Comparison of ENCODE assay signal across 16 mouse cellular contexts in the genomic region with DNA sequence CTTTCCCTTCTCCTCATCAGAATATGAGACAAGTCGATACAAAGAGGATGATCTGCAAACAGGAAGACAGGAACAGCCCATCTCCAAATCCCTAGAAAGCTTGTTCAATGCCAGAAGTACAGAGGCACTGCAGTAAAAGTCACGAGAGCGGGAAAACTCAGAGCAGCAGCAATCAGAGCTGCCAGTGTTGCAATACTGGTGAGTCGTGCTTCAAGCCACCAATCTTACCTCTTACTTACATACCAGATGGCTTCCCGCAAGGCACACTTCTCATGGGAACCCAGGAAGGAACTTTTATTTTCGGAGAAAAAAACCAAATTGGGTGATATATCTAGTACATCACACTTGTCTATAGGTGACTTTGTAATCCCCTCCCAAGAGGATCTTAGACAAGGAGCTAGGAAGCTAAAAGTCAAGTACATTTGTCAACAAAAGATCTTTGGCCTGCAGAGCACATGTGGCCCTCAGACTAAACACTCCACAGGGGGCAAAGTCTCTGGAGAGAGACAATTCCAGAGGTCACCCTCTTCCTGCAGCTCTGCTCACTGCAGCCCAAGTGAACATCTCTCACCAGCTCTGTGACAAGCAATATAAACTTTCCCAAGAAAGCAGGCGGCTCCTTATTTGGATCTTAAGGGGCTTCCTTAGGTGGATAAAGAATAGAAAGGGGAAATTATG. TPM values are rescaled to one million over a fixed set of nuclear protein-coding genes. Genes with fewer than 3 reads are reported as not detected.
DNase-seq lines count a peak whose midpoint lies in the region; ATAC-seq and TF ChIP-seq lines count a peak whose summit lies in the region.
"Had no signal": no experiment of that assay in that cellular context is flagged by ENCODE, and none has a peak within 500 bp of the region (broad histone marks: within the 10 kb centered on the region; RNA-seq: fewer than 3 reads in every experiment).

No protein-coding gene starts in this region.

- no peak overlapping the region for H3K9ac ChIP-seq in lung, embryonic 14.5 days
- H3K9ac ChIP-seq in liver, embryonic 13.5 days: no peak overlapping the region
- H3K9ac ChIP-seq: limb, embryonic 12.5 days; midbrain, embryonic 12.5 days had no signal

- H3K27me3 ChIP-seq in lung, embryonic 14.5 days (ENCODE audit: insufficient read depth, low read length): no peaks in the 10 kb centered on the region
- peaks cover 37% of the 10 kb centered on the region for H3K27me3 ChIP-seq in liver, embryonic 13.5 days
- H3K27me3 ChIP-seq in hindbrain, embryonic 10.5 days (ENCODE audit: insufficient read depth, poor library complexity, severe bottlenecking): no peaks in the 10 kb centered on the region
- H3K27me3 ChIP-seq: heart, embryonic 13.5 days; limb, embryonic 12.5 days had no signal

- TF ChIP-seq CTCF in lung, embryonic 14.5 days (IDR thresholded peaks at IDR 0.05; ENCODE audit: low read depth): peak; percentile 19; the same call in 1 of the 2 replicates

- H3K9me3 ChIP-seq in lung, embryonic 14.5 days (ENCODE audit: low read depth, low read length): no peaks in the 10 kb centered on the region
- H3K9me3 ChIP-seq in liver, embryonic 13.5 days (replicated peaks): no peaks in the 10 kb centered on the region
- H3K9me3 ChIP-seq in hindbrain, embryonic 10.5 days: no peaks in the 10 kb centered on the region
- H3K9me3 ChIP-seq: embryonic facial prominence, embryonic 10.5 days; heart, embryonic 13.5 days; limb, embryonic 12.5 days; midbrain, embryonic 12.5 days had no signal

- 26% methylated on average over 7 of the region's 7 CpGs for WGBS in lung, embryonic 14.5 days
- 50% methylated on average over 7 of the region's 7 CpGs for WGBS in liver, embryonic 13.5 days (ENCODE audit: insufficient replicate concordance)
- 73% methylated on average over 7 of the region's 7 CpGs for WGBS in hindbrain, embryonic 10.5 days

- no peak overlapping the region for H3K4me3 ChIP-seq in lung, embryonic 14.5 days (ENCODE audit: low read depth, low read length)
- no peak overlapping the region for H3K4me3 ChIP-seq in liver, embryonic 13.5 days (replicated peaks)
- no peak overlapping the region for H3K4me3 ChIP-seq in hindbrain, embryonic 10.5 days
- H3K4me3 ChIP-seq: embryonic facial prominence, embryonic 10.5 days; heart, embryonic 13.5 days; limb, embryonic 12.5 days; midbrain, embryonic 12.5 days had no signal

- H3K4me1 ChIP-seq in lung, embryonic 14.5 days (ENCODE audit: insufficient read depth): peaks cover 38% of the 10 kb centered on the region
- H3K4me1 ChIP-seq in liver, embryonic 13.5 days (replicated peaks): peaks cover 32% of the 10 kb centered on the region
- H3K4me1 ChIP-seq in hindbrain, embryonic 10.5 days (replicated peaks): peaks cover 65% of the 10 kb centered on the region

- DNase-seq in cerebellum, adult 9-11 months: peak; percentile 11
- DNase-seq in cerebellum, postnatal 4 days (ENCODE audit: low spot score in 2 of 2): no peak
- DNase-seq in lung, embryonic 14.5 days: peak; percentile 74
- DNase-seq in lung, postnatal 14 days: no peak
- no peak for DNase-seq in liver, embryonic 13.5 days
- DNase-seq in yolk sac, embryonic 10.5 days (ENCODE audit: low spot score): peak; percentile 80
- DNase-seq in hindbrain, embryonic 10.5 days (ENCODE audit: low spot score): no peak
- DNase-seq in ovary, adult 18-20 months (ENCODE audit: low spot score): no peak
- DNase-seq: adrenal gland, adult 8-10 months; cerebellum, adult 9-10 months; gastrocnemius, postnatal 36 days; right cerebral cortex, postnatal 14 days had no signal

- H3K27ac ChIP-seq in lung, embryonic 14.5 days (ENCODE audit: low read depth): peak overlapping the region; percentile 27; the same call in 1 of the 2 replicates
- H3K27ac ChIP-seq in liver, embryonic 13.5 days: no peak overlapping the region
- H3K27ac ChIP-seq in hindbrain, embryonic 10.5 days: no peak overlapping the region
- H3K27ac ChIP-seq: embryonic facial prominence, embryonic 10.5 days; heart, embryonic 13.5 days; limb, embryonic 12.5 days; midbrain, embryonic 12.5 days had no signal

- H3K4me2 ChIP-seq in lung, embryonic 14.5 days: peak overlapping the region; percentile 12; the same call in 1 of the 2 replicates
- no peak overlapping the region for H3K4me2 ChIP-seq in liver, embryonic 13.5 days
- H3K4me2 ChIP-seq: heart, embryonic 13.5 days; limb, embryonic 12.5 days; midbrain, embryonic 12.5 days had no signal

- peak; percentile 47; the same call in 1 of the 2 replicates for ATAC-seq in lung, embryonic 14.5 days (ENCODE audit: insufficient read depth)
- ATAC-seq in liver, embryonic 13.5 days (ENCODE audit: low read depth): 0 out of 2 replicates have a peak, but pooled peaks have one; percentile 53

- H3K36me3 ChIP-seq in lung, embryonic 14.5 days (ENCODE audit: insufficient read depth): no peaks in the 10 kb centered on the region
- H3K36me3 ChIP-seq in liver, embryonic 13.5 days: no peaks in the 10 kb centered on the region
- no peaks in the 10 kb centered on the region for H3K36me3 ChIP-seq in hindbrain, embryonic 10.5 days
- H3K36me3 ChIP-seq: embryonic facial prominence, embryonic 10.5 days; heart, embryonic 13.5 days; limb, embryonic 12.5 days; midbrain, embryonic 12.5 days had no signal

RNA-seq across cellular contexts. Expression of a gene that starts 6.1 kb away (rescaled TPM):
- 28.9 and 32.0 TPM in 2 replicates for polyA plus RNA-seq in lung, embryonic 14.5 days (2014; fragmentation: Nextera tagmentation; extraction: Ambion mirVana)
- 2.8 and 2.9 TPM in 2 replicates for polyA plus RNA-seq in liver, embryonic 13.5 days (2015; fragmentation: Nextera tagmentation; extraction: Ambion mirVana)
- polyA plus RNA-seq in hindbrain, embryonic 10.5 days (2016; fragmentation: Nextera tagmentation; extraction: Ambion mirVana): 25.3 and 25.5 TPM in 2 replicates

Comparison
In these comparisons a context has a peak if more than half of its experiments do, and no peak if none do; other contexts are left out.
1. DNase-seq: peak in cerebellum, adult 9-11 months (single experiment), lung, embryonic 14.5 days (single experiment) and yolk sac, embryonic 10.5 days (single experiment); none in cerebellum, postnatal 4 days (0 of 2), lung, postnatal 14 days (single experiment), liver, embryonic 13.5 days (single experiment), hindbrain, embryonic 10.5 days (single experiment) and ovary, adult 18-20 months (single experiment).